Mouse (Mus musculus) layer of hippocampus, postnatal 10 days (tissue): ENCODE results near the gene Slc51a. TPM values are rescaled to one million over a fixed set of nuclear protein-coding genes. Genes with fewer than 3 reads are reported as not detected.
"Not testable (repeated sequence)": the region's sequence is repeated elsewhere in the genome, so short reads cannot be mapped to it uniquely, and the experiment has no call there.

Experiments used
- DNase-seq, 2 experiments: peaks; one replicate each; pipeline ENCODE4 v3.0.0; 2021; ENCODE audit warnings: low spot score in 2 of 2
- total RNA-seq, 2 experiments: library from RNA; stranded (reverse); gene quantifications; 2 replicates each; pipeline ENCODE4 v1.2.3; 2021

Slc51a gene
- total RNA-seq, 2 experiments from 2014 or later, result not detected

DNA sequence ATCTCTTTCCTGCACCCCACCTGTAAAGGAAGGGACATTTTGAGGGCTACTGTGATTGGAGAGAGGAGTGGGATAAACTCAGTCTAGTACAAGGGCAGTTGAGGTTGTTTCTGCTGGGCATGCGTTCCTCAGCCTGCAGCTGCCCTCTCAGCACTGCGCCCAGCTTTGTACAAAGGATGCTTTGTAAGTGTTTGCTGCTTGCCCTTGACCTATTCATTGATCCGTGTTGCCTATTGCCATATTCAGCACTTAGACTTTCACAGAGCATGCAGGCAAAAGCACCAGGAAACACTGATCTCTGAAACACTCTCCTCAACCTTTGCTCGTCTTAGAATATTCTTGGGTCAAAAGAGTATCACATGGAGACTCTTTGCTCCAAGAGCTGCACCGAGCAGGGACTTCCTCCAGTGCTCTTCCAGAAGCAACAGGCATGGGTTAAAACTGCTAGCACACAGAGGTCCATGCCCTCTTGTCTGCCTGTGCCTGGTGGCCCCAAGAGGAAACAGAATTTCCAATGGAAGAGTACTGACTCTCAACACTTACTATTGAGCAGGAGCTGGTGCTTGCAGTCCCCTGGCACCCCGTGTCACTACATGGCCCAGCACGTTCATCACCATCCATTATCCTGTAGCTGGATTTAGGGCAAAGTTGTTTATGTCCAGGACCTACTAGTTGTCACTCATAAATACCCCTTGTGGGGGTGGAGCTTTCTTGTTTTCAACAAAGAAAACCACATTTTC lies 15.2 kb downstream of the Slc51a start:
- no peak for DNase-seq

DNA sequence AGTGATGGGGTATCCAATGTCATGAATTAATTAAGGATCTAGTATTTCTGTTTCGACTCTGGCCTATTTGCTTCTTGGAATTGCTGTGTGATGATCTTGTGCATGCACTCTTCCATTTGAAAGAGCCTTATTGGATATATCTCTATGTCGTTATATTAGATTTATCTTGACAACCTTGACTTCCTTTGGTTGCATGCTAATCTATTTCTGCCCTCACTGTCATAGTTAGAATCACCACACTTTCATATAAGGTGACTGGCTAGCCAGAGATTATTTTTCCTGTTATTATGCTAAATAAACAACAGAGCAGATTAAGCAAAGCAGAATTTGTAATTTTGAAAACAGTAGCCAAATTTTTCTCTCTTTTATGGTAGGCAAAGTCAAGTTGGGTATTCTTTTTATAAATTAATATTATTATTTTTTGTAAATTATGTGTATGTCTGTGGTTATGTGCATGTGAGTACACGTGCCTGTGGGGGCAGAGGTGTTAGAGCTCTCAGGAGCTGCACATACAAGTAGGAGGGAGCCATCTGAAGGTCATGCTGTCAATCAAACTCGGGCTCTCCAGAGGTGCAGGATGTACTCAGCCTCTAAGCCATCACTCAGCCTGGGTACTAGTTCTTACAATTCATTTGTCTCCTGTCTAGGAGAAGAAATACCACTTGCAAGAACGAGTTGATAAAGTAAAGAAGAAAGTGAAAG lies 18.1 kb downstream of the Slc51a start:
- no peak for DNase-seq

DNA sequence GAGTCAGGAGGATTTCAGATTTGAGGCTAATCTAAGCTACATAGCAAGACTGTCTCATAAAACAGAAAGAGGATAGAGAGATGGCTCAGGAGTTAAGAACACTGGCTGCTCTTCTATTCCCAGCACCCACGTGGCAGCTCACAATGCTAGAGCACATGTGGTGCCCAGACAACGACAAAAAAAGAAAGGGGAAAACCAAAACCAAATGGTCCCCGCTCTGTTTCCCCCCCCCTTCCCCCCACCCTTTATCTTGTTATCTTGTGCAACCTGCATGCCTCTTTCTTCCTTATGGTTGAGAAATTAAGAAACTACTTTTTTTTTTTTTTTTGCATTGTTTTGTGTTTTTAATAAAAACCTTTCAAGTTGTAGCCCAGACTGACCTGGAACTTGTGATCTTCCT lies 19.2 kb downstream of the Slc51a start:
- DNase-seq, result no peak

DNA sequence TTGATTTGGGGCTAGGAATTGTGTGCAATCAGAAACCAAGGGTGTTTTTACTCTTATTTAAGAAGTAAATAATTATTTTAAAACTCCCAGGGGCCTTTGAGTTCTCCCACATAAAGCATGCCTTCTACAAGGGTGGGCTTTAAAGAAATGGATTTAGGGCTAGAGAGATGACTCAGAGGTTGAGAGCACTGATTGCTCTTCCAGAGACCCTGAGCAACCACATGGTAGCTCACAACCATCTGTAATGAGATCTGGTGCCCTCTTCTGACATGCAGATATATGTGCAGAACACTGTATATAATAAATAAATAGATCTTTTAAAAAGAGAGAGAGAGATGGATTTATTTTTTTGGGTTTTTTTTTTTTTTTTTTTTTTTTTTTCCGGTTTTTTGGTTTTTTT lies 22.8 kb downstream of the Slc51a start:
- DNase-seq, result no peak

DNA sequence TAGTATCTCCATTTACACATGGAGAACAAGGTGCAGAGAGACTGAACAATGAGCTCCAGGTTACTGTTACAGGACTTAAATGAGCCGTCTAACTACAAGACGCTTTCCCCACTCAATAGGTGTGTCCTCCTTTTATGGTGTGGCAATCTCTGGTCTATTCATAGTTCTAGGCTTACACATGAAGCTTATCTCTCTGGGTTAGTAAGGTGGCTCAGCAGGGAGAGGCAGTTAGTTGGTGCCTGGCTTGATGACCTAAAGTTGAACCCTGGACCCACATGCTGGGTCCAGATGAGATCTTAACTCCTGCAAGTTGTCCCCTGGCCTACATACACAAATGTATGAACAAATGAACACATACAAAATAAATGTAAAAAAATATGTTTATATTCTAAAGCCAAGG lies 24.3 kb downstream of the Slc51a start:
- DNase-seq, result no peak

GRCm38 (mm10) chr16:32462950-32463349 lies 24.7 kb downstream of the Slc51a start:
- DNase-seq, result no peak

- DNase-seq, result no peak
Observed at GRCm38 (mm10) chr16:32461713-32462112, 26.0 kb downstream of the Slc51a start.

DNA sequence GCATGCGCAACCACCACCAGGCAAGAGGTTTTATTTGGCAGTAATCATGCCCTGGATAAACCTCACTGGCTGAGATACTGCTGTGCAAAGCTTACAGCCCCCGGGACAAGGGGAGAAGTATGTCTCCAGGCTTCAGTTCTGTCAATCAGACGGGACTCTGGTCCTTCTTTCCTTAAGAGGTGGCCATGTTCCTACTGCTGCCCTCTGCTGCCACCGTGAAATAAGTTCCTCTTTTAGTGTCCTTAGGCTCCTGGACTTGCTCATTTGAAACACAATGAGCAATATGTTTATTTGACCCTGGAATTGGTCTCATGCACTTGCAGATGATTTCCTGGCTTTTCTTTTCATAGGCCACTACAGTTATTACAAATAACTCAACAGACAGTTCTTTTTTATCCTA lies 27.2 kb downstream of the Slc51a start:
- no peak for DNase-seq

GRCm38 (mm10) chr16:32457589-32458386 lies 29.9 kb downstream of the Slc51a start:
- DNase-seq, result peak; percentile 43 to 47

- no peak for DNase-seq
Observed at GRCm38 (mm10) chr16:32456761-32457160, 30.9 kb downstream of the Slc51a start.

DNA sequence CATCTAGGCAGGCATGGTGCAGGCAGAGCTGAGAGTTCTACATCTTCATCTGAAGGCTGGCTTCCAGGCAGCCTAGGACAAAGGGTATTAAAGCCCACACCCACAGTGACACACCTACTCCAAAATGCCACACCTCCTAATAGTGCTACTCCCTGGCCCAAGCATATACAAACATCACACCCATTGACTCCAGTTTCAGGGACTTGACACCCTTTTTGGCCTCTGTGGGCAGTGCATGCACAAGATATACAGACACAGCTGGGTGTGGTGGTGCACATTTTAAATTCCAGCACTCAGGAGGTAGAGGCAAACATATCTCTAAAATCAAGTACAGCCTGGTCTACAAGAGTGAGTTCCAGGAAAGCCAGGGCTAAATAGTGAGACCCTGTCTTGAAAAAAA lies 31.6 kb downstream of the Slc51a start:
- DNase-seq, result no peak

DNA sequence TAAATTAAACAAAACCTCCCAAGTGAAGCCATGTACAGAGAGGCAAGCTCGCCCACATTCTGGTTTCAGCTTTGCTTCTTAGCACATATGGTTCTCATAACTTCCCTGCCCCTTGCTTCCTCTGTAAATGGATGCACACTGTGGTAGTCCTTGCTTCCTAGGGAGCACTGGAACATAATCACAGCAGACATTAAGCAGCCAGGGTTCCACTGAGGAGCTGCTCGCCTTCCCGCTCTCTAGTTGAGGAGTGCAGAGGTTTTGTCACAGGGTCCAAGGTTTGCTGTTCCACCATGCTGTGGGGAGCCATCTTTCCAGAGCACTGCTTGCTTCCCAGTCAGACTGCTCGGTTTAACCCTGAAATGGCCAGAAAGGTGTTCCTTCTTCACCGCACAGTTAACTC lies 33.0 kb downstream of the Slc51a start:
- no peak for DNase-seq

- DNase-seq, result no peak
Observed at GRCm38 (mm10) chr16:32453102-32453501, 34.6 kb downstream of the Slc51a start.

DNA sequence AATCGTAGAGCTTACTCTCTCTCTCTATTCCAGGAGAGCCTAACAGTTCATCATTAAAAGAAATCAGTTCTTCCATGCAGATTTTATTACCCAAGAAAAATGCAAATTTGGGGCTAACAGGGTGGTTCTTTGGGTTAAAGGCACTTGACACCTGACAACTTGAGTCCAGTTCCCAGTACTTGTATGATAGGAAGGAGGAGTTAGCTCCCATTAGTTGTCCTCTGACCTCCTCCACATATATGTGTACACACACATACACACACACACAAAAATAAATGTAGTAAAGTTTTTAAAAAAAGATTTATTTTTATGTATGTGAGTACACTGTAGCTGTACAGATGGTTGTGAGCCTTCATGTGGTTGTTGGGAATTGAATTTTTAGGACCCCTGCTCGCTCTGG lies 37.5 kb downstream of the Slc51a start:
- no peak for DNase-seq

- DNase-seq, result no peak
Observed at GRCm38 (mm10) chr16:32449665-32450064, 38.0 kb downstream of the Slc51a start.

DNA sequence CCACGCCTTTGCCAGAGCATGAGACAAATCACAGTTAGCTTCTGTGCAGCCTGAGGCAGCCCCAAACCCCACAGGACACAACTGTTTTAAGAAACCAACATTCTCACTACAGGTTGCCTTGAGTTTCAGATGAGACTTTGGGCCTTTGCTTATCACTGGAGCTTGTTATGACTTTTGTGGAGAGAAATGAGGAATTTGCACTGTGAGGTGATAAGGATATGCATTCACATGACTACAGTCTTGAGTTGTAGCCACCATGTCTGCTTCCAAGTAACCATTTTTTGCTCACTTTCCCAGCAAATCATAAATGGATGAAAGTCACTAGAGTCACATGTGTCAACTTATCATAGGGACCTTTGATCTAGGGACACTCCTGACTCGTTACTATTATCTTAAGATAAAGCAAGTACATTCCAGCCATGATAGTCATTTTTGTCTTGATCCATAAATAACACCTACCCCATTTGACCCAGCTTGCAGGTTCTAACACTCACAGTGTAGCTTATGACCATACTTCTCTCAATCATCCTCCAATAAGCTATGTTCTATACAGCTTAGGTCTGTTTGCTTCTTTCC lies 41.0 kb downstream of the Slc51a start:
- DNase-seq, result no peak

GRCm38 (mm10) chr16:32445558-32445957 lies 42.1 kb downstream of the Slc51a start:
- no peak for DNase-seq

- DNase-seq, result not testable (repeated sequence)
Observed at GRCm38 (mm10) chr16:32444615-32445014, 43.1 kb downstream of the Slc51a start.

DNA sequence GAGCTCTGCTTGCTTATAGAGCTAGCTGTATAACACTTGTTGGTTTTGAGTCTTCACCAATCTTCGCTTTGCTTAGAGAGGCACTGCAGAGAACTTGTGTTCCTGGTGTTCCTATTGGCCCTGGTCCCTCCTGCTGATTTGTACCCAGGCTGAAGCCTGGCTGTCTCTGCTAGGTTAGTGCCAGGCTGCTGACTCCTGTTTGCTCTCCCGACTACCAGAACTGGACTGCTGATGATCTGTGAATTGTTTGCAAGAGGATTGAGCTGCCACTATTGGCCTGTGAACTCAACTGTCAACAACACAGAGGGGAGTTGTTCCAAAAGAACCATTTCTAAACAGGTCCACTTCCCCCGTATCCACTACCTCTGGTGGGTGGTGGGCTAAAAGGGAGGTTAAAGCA lies 46.2 kb downstream of the Slc51a start:
- DNase-seq, result no peak

DNA sequence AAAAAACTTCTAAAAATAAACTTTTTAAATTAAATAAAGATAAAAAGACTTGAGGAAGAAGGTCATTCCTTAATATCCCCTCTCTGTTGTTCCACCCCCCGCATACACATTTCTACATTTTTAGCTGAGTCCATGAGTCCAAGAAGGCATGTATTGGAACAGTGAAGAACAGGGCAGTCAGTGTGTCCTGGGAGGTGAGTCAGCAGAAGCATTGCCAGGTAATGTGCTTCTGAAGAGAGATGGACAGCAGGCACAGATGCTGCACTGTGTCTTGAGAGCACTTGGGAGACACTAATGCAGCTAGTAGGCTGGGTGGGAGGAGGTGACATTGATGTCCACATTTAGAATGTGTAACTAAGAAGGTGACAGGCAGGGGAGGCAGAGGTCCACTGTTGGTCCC lies 50.4 kb downstream of the Slc51a start:
- no peak for DNase-seq

DNA sequence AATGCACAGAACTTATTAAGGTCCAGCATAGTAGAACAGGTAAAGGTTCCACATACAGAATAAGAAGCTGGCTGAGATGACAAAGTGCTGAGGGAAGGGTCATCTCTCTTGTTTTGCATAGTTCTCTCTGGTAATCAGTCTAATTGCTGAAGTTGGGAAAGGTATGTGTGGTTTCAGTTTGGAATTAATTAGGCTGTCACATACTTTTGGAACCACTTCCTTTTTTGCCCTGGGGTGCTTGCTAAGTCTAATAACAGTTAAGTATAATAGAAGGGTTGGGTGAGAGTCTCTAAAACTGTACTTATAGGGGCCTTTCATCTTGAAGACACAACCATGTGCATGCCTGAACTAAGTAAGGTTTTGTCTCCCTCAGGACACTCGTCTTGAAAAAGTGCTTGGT lies 51.0 kb downstream of the Slc51a start:
- DNase-seq, result no peak

- no peak for DNase-seq
Observed at GRCm38 (mm10) chr16:32434691-32435090, 53.0 kb downstream of the Slc51a start.
